Mouse (Mus musculus) embryo, embryonic 10.5 days (tissue): Measurements from ENCODE around the gene Hand1.
A peak's percentile ranks its signal among the peaks of the same experiment; 100 is the strongest.
"Not testable (repeated sequence)": the region's sequence is repeated elsewhere in the genome, so short reads cannot be mapped to it uniquely, and the experiment has no call there.

Source experiments
- DNase-seq: peaks from one replicate; pipeline ENCODE4 v3.0.0-alpha.2; 2015; ENCODE audit warnings: low spot score

Hand1 gene

GRCm38 (mm10) chr11:57833296-57833977 is 819 bp upstream of the Hand1 start:
- no peak for DNase-seq

DNA sequence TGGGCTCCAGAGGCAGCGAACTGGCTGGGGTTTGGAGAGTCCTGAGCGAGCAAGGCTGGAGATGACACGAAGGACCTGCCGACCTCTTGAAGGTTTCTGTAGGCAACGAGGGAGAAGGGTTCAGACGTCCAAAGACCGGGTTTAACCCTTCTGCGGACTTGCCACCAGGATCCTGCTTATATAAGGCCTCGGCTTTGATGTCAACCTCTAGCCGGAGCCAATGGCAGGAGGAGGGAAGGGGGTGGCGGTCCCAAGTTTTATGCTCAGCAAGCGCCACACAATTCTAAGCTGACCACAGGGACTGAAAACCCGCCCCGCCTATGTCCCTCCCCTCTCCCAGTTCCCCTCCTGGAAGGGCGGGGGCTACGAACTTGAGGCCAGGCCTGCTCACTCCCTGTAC is 757 bp downstream of the Hand1 start:
- peak; percentile 61 for DNase-seq

DNA sequence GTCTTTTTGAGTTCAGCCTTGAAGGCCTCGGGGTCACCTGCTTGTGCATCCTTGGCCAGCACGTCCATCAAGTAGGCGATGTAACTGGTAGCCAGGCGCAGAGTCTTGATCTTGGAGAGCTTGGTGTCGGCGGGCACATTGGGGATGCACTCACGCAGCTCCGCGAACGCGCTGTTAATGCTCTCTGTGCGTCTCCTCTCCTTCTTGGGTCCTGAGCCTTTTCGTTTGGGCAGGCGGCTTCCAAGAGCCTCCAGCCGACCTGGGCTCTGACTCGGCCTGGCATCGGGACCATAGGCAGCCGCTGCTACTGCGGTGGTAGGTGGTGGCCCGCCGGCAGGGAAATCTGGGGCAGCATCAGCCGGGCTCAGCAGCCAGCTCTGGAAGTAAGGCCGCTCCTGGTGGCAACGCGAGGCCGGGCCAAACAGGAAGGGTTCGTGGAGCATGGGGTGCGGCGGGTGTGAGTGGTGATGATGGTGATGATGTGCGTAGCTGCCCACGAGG is 1.3 kb downstream of the Hand1 start:
- DNase-seq = no peak

- no peak for DNase-seq
Measured at GRCm38 (mm10) chr11:57829871-57830775, 2.5 kb downstream of the Hand1 start.

- DNase-seq = peak; percentile 63
Measured at GRCm38 (mm10) chr11:57828955-57829870, 3.4 kb downstream of the Hand1 start.

GRCm38 (mm10) chr11:57827915-57828545 is 4.6 kb downstream of the Hand1 start:
- DNase-seq = peak; percentile 69

GRCm38 (mm10) chr11:57827048-57827914 is 5.3 kb downstream of the Hand1 start:
- DNase-seq = peak; percentile 59

- not testable (repeated sequence) for DNase-seq
Measured at GRCm38 (mm10) chr11:57825234-57825633, 7.4 kb downstream of the Hand1 start.

DNA sequence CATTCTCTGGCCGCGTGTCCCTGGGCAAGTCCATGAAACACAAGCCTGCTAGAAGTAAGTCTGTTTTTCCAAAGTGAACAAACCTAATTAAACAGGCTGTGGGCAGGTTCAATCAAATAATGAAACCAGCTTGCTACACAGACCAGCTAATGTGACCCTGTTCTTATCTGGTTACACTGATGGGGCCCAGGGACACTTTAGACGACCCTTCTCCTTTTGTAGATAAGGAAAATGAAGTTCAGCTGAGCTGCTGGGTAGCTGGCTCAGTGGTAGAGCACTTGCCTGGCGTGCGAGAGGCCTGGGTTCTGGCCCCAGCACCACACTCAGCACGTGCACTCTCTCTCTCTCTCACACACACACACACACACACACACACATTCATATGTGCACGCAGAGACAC is 8.9 kb downstream of the Hand1 start:
- no peak for DNase-seq

DNA sequence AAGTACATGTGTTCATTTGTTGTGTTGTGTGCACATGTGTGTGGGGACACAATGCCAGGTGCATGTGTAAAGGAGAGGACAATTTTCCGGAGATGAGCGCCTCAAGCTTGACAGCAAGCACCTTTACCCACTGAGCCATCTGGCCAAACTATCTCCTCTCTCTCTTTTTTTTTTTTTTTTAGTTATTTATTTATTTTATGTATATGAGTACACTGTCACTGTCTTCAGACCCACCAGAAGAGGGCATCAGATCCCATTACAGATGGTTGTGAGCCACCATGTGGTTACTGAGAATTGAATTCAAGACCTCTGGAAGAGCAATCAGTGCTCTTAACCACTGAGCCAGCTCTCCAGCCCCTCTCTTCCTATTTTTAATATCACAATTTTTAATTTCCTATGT is 9.5 kb downstream of the Hand1 start:
- not testable (repeated sequence) for DNase-seq

DNA sequence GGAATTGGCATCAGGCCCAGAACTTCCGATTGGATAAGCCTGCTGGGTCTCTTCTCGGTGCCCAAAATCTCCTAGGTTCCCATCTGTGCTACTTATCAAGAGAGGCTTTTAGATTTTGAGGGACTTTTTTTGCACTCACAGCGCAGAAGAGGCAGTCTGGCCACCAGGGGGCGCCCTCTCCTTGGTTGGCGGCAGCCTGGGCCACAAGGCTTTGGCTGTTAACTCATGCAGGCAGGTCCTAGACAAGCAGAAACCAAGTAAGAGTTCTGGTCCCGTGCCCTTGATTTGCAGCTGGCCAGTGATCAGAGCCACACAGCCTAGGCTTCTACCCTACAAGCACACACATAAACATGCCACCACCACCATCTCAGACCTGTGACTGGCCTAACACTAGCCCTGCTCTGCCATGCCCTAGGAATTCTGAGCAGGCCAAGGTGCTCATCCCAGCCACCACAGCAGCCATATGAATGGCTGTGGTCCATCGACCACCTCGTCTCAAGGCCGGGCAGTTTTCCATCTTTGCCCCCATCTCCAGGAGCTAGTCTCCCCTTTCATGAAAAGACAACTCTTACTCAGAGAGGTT is 12.5 kb downstream of the Hand1 start:
- peak; percentile 86 for DNase-seq

DNA sequence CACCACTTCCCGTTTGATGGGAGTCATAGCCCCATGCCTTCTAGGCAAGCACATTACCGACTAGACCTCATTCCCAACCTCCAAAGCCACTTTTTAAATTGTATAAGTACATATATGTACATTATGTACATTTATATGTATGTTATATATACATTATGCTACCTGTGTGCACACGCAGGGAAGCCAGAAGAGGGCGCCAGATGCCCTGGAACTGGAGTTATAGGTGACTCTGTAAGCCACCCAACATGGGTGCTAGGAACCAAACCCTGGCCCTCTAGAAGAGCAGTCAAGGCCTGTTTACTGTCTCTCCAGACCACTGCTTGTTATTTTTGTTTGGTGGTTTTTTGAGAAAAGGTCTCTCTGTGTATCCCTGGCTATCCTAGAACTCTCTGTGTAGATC is 14.4 kb downstream of the Hand1 start:
- no peak for DNase-seq

DNA sequence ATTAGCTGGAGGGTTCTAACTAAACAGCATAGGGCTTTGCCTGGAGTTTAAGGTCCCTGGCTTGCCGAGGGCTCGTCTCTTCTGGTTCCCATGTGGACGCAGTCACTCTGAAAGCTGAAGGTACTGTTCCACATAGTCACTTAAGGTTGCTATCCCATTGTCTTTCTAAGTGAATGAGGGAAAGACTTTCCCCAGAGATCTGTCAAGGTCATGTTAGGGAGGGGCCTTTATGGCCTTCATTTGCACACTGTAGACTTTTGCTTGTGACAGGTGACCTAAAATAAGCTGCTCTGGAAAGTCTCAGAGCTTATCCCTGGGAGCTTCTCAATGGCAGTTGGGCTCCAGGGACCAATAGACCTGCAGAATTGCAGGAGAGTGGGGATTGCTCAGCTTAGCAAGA is 19.0 kb downstream of the Hand1 start:
- no peak for DNase-seq

- no peak for DNase-seq
Measured at GRCm38 (mm10) chr11:57812212-57812611, 20.4 kb downstream of the Hand1 start.

DNA sequence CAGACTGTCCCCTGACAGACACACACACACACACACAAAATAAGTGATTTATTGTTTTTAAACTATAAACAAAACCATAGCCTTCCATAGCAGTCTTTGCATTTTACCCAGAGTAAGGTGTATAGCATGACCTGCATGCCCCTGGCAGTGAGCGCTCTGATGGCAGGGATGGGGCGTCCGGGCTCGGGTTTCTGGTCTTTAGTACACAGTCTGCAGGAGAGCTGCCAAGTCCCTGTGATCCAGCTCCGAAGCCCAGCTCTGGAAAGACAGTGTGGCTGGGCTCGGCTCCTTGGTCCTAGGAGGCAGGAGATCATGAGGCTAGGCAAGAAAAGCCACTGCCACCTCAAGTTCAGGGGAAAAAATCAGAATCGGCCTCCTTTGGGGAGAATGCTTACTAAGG is 21.6 kb downstream of the Hand1 start:
- no peak for DNase-seq

GRCm38 (mm10) chr11:57809732-57810098 is 22.9 kb downstream of the Hand1 start:
- no peak for DNase-seq

GRCm38 (mm10) chr11:57809017-57809731 is 23.4 kb downstream of the Hand1 start:
- DNase-seq = no peak

DNA sequence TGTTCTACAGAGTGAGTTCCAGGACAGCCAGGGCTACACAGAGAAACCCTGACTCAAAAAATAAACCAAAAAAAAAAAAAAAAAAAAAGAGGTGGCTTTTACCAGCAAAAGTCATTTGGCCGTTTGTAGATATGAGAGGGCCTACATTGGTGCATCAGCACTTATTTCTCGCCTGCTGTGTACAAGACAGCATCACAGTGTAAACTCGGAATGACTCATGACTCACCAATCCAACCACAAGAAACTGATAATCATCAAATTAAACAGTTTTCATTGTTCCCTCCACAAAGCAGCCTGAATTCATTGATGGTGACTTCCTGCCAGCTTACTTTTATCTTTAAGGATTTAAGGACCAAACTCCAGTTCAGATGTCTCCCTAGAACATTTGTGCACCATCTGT is 27.6 kb downstream of the Hand1 start:
- DNase-seq = no peak

GRCm38 (mm10) chr11:57802511-57802870 is 30.1 kb downstream of the Hand1 start:
- peak; percentile 47 for DNase-seq
